Mouse (Mus musculus): ENCODE measurements around the gene Rhot2. TPM values are rescaled to one million over a fixed set of nuclear protein-coding genes. Genes with fewer than 3 reads are reported as not detected.

Gene Rhot2
- polyA plus RNA-seq, 1 experiment: 121 TPM

GRCm38 (mm10) chr17:25828712-25829557 is 15.7 kb downstream of the Rhot2 start, which contains the start of gene Jmjd8:
Jmjd8 (plus strand) TSS chr17:25828867.
- peak within 1 kb of the TSS; percentile 52 for H3K27ac ChIP-seq (ENCODE audit: insufficient read depth, low read length)
- H3K4me3 ChIP-seq (replicated peaks; ENCODE audit: insufficient read depth, low read depth, low read length): peak within 1 kb of the TSS; percentile 92
- no peaks in the 10 kb centered on the region for H3K27me3 ChIP-seq (ENCODE audit: control insufficient read depth, insufficient read depth, low read length)
- peak; percentile 84 to 85 for DNase-seq
- WGBS: 1% methylated on average over 32 of the region's 32 CpGs
- TF ChIP-seq POLR2A (IDR thresholded peaks at IDR 0.05; ENCODE audit: borderline replicate concordance, insufficient read depth, low read length) (peak; percentile 80), CTCF (IDR thresholded peaks at IDR 0.05; ENCODE audit: borderline replicate concordance, insufficient read depth, low read depth, low read length) (peak; percentile 58; the same call in 1 of the 2 replicates)
- peaks cover 33% of the 10 kb centered on the region for H3K4me1 ChIP-seq (ENCODE audit: control insufficient read depth, insufficient read depth, low read length)

GRCm38 (mm10) chr17:25828223-25828594 is 16.4 kb downstream of the Rhot2 start:
- TF ChIP-seq CTCF (IDR thresholded peaks at IDR 0.05; ENCODE audit: borderline replicate concordance, insufficient read depth, low read depth, low read length) (no peak), POLR2A (IDR thresholded peaks at IDR 0.05; ENCODE audit: borderline replicate concordance, insufficient read depth, low read length) (no peak)
- DNase-seq: no peak
- peak overlapping the region; percentile 92 for H3K4me3 ChIP-seq (replicated peaks; ENCODE audit: insufficient read depth, low read depth, low read length)
- WGBS: 66% methylated on average over 8 of the region's 8 CpGs
- H3K4me1 ChIP-seq (ENCODE audit: control insufficient read depth, insufficient read depth, low read length): peaks cover 33% of the 10 kb centered on the region
- peak overlapping the region; percentile 6; the same call in 1 of the 2 replicates for H3K27ac ChIP-seq (ENCODE audit: insufficient read depth, low read length)
- H3K27me3 ChIP-seq (ENCODE audit: control insufficient read depth, insufficient read depth, low read length): no peaks in the 10 kb centered on the region

GRCm38 (mm10) chr17:25827546-25828222 is 17.0 kb downstream of the Rhot2 start:
- WGBS: 76% methylated on average over 22 of the region's 22 CpGs
- DNase-seq: no peak
- TF ChIP-seq CTCF (IDR thresholded peaks at IDR 0.05; ENCODE audit: borderline replicate concordance, insufficient read depth, low read depth, low read length): no peak
- no peak for TF ChIP-seq POLR2A (IDR thresholded peaks at IDR 0.05; ENCODE audit: borderline replicate concordance, insufficient read depth, low read length)
- Histone ChIP-seq H3K4me1 (ENCODE audit: control insufficient read depth, insufficient read depth, low read length) (peaks cover 33% of the 10 kb centered on the region), H3K4me3 (replicated peaks; ENCODE audit: insufficient read depth, low read depth, low read length) (no peak overlapping the region), H3K27ac (ENCODE audit: insufficient read depth, low read length) (no peak overlapping the region), H3K27me3 (ENCODE audit: control insufficient read depth, insufficient read depth, low read length) (no peaks in the 10 kb centered on the region)

- no peaks in the 10 kb centered on the region for H3K27me3 ChIP-seq (ENCODE audit: control insufficient read depth, insufficient read depth, low read length)
- 92% methylated on average over 13 of the region's 13 CpGs for WGBS
- no peak overlapping the region for H3K4me3 ChIP-seq (replicated peaks; ENCODE audit: insufficient read depth, low read depth, low read length)
- no peak for TF ChIP-seq CTCF (IDR thresholded peaks at IDR 0.05; ENCODE audit: borderline replicate concordance, insufficient read depth, low read depth, low read length)
- no peak for DNase-seq
- peaks cover 33% of the 10 kb centered on the region for H3K4me1 ChIP-seq (ENCODE audit: control insufficient read depth, insufficient read depth, low read length)
- H3K27ac ChIP-seq (ENCODE audit: insufficient read depth, low read length): no peak overlapping the region
These were observed 17.6 kb downstream of the Rhot2 start for GRCm38 (mm10) chr17:25827011-25827410.

- 90% methylated on average over 27 of the region's 27 CpGs for WGBS
- no peaks in the 10 kb centered on the region for H3K27me3 ChIP-seq (ENCODE audit: control insufficient read depth, insufficient read depth, low read length)
- no peak overlapping the region for H3K27ac ChIP-seq (ENCODE audit: insufficient read depth, low read length)
- H3K4me3 ChIP-seq (replicated peaks; ENCODE audit: insufficient read depth, low read depth, low read length): no peak overlapping the region
- no peak for DNase-seq
- peaks cover 24% of the 10 kb centered on the region for H3K4me1 ChIP-seq (ENCODE audit: control insufficient read depth, insufficient read depth, low read length)
- TF ChIP-seq CTCF (IDR thresholded peaks at IDR 0.05; ENCODE audit: borderline replicate concordance, insufficient read depth, low read depth, low read length): no peak
- TF ChIP-seq POLR2A (IDR thresholded peaks at IDR 0.05; ENCODE audit: borderline replicate concordance, insufficient read depth, low read length): no peak
These were observed 18.6 kb downstream of the Rhot2 start for GRCm38 (mm10) chr17:25825984-25826570.

- no peaks in the 10 kb centered on the region for H3K27me3 ChIP-seq (ENCODE audit: control insufficient read depth, insufficient read depth, low read length)
- WGBS: 81% methylated on average over 6 of the region's 6 CpGs
- no peak for DNase-seq
- H3K4me1 ChIP-seq (ENCODE audit: control insufficient read depth, insufficient read depth, low read length): peaks cover 17% of the 10 kb centered on the region
- no peak overlapping the region for H3K27ac ChIP-seq (ENCODE audit: insufficient read depth, low read length)
- H3K4me3 ChIP-seq (replicated peaks; ENCODE audit: insufficient read depth, low read depth, low read length): no peak overlapping the region
- TF ChIP-seq POLR2A (IDR thresholded peaks at IDR 0.05; ENCODE audit: borderline replicate concordance, insufficient read depth, low read length): no peak
- TF ChIP-seq CTCF (IDR thresholded peaks at IDR 0.05; ENCODE audit: borderline replicate concordance, insufficient read depth, low read depth, low read length): no peak
These were observed 19.3 kb downstream of the Rhot2 start for GRCm38 (mm10) chr17:25825311-25825710.

- Histone ChIP-seq H3K4me1 (ENCODE audit: control insufficient read depth, insufficient read depth, low read length) (peaks cover 14% of the 10 kb centered on the region), H3K4me3 (replicated peaks; ENCODE audit: insufficient read depth, low read depth, low read length) (peak overlapping the region; percentile 80), H3K27ac (ENCODE audit: insufficient read depth, low read length) (no peak overlapping the region), H3K27me3 (ENCODE audit: control insufficient read depth, insufficient read depth, low read length) (no peaks in the 10 kb centered on the region)
- WGBS: 68% methylated on average over 17 of the region's 17 CpGs
- TF ChIP-seq POLR2A (IDR thresholded peaks at IDR 0.05; ENCODE audit: borderline replicate concordance, insufficient read depth, low read length): no peak
- TF ChIP-seq CTCF (IDR thresholded peaks at IDR 0.05; ENCODE audit: borderline replicate concordance, insufficient read depth, low read depth, low read length): no peak
- DNase-seq: no peak
These were observed 20.1 kb downstream of the Rhot2 start for GRCm38 (mm10) chr17:25824362-25825142.
